Mouse (Mus musculus) liver, embryonic 11.5 days (tissue): ENCODE measurements around the gene Gbx2. TPM values are rescaled to one million over a fixed set of nuclear protein-coding genes. Genes with fewer than 3 reads are reported as not detected.

ENCODE experiments used
- ATAC-seq: fragments of 200-750 bp; cut with Nextera tagmentation; replicated peaks from 2 replicates; pipeline ENCODE4 v1.8.0; 2017; ENCODE audit warnings: moderate number of reproducible peaks, mild to moderate bottlenecking, moderate TSS enrichment, moderate library complexity; ENCODE audit not compliant: low FRiP score
- DNase-seq: peaks from one replicate; pipeline ENCODE4 v3.0.0-alpha.2; 2017; ENCODE audit warnings: low spot score
- H3K27ac ChIP-seq: fragments of 300-500 bp; sonication (generic); 2 replicates; pipeline ENCODE4 v1.5.1; 2014; ENCODE audit warnings: mild to moderate bottlenecking, low read depth, low read length, control low read depth
- H3K27me3 ChIP-seq: fragments of 300-500 bp; sonication (generic); replicated peaks from 2 replicates; pipeline ENCODE4 v1.6.1; 2014; ENCODE audit warnings: low read length, mixed read lengths; ENCODE audit not compliant: control insufficient read depth, insufficient read depth
- H3K36me3 ChIP-seq: fragments of 300-500 bp; sonication (generic); 2 replicates; pipeline ENCODE4 v1.6.1; 2014; ENCODE audit warnings: mild to moderate bottlenecking, low read length, moderate library complexity, mixed read lengths; ENCODE audit not compliant: control insufficient read depth, insufficient read depth
- H3K4me1 ChIP-seq: fragments of 300-500 bp; sonication (generic); replicated peaks from 2 replicates; pipeline ENCODE4 v1.6.1; 2014; ENCODE audit warnings: low read length, mixed read lengths; ENCODE audit not compliant: control insufficient read depth, insufficient read depth
- H3K4me2 ChIP-seq: fragments of 300-500 bp; sonication (generic); 2 replicates; pipeline ENCODE4 v1.6.1; 2014; ENCODE audit warnings: mild to moderate bottlenecking, control low read depth, moderate library complexity
- H3K4me3 ChIP-seq: fragments of 300-500 bp; sonication (generic); 2 replicates; pipeline ENCODE4 v1.5.1; 2014; ENCODE audit warnings: low read depth, low read length, control low read depth
- H3K9ac ChIP-seq: fragments of 300-500 bp; sonication (generic); 2 replicates; pipeline ENCODE4 v1.6.1; 2014; ENCODE audit warnings: low read depth, low read length, control low read depth
- H3K9me3 ChIP-seq: fragments of 300-500 bp; sonication (generic); 2 replicates; pipeline ENCODE4 v1.6.1; 2016; ENCODE audit warnings: low read length, inconsistent platforms, mixed read lengths; ENCODE audit not compliant: control insufficient read depth
- WGBS: fragments of 180-500 bp; shearing (Covaris S2); extraction: QIAGEN DNeasy Blood & Tissue Kit; methylation state at CpG from one replicate; pipeline ENCODE4 v1.1.7; 2014; 5-methylcytosine and 5-hydroxymethylcytosine counted together
- polyA plus RNA-seq: library from polyadenylated mRNA; unstranded; fragments of >200 nt; fragmentation: Nextera tagmentation; extraction: Ambion mirVana; gene quantifications from 2 replicates; pipeline ENCODE4 v1.2.1, GENCODE M21; 2014

Gene Gbx2
- polyA plus RNA-seq, 1 experiment from 2014 or later, result 2.9 TPM

- Histone ChIP-seq H3K27me3 (peaks cover 100% of the 10 kb centered on the region), H3K4me3 (peak overlapping the region; percentile 40), H3K36me3 (no peaks in the 10 kb centered on the region), H3K9ac (no peak overlapping the region), H3K9me3 (no peaks in the 10 kb centered on the region), H3K27ac (no peak overlapping the region), H3K4me2 (peak overlapping the region; percentile 67), H3K4me1 (peaks cover 12% of the 10 kb centered on the region)
- ATAC-seq (no peak), DNase-seq (no peak)
- 21% methylated on average over 9 of the region's 9 CpGs for WGBS
Measured at GRCm38 (mm10) chr1:89926583-89927060, 4.4 kb downstream of the Gbx2 start.

- H3K9me3 ChIP-seq, result no peaks in the 10 kb centered on the region
- no peak overlapping the region for H3K9ac ChIP-seq
- WGBS, result 49% methylated on average over 12 of the region's 12 CpGs
- no peaks in the 10 kb centered on the region for H3K36me3 ChIP-seq
- H3K4me2 ChIP-seq, result no peak overlapping the region
- H3K27ac ChIP-seq, result no peak overlapping the region
- no peak overlapping the region for H3K4me3 ChIP-seq
- ATAC-seq (no peak), DNase-seq (no peak)
- H3K27me3 ChIP-seq, result peaks cover 100% of the 10 kb centered on the region
- H3K4me1 ChIP-seq, result peaks cover 5% of the 10 kb centered on the region
Measured at GRCm38 (mm10) chr1:89925501-89926190, 5.3 kb downstream of the Gbx2 start.

GRCm38 (mm10) chr1:89923642-89924020 is 7.3 kb downstream of the Gbx2 start:
- H3K36me3 ChIP-seq, result no peaks in the 10 kb centered on the region
- no peak for DNase-seq
- peaks cover 4% of the 10 kb centered on the region; the same call in 1 of the 2 replicates for H3K4me1 ChIP-seq
- H3K9me3 ChIP-seq, result no peaks in the 10 kb centered on the region
- 14% methylated on average over 14 of the region's 14 CpGs for WGBS
- no peak for ATAC-seq
- H3K27me3 ChIP-seq, result peaks cover 96% of the 10 kb centered on the region
- peak overlapping the region; percentile 16; the same call in 1 of the 2 replicates for H3K4me2 ChIP-seq
- H3K27ac ChIP-seq, result no peak overlapping the region
- H3K9ac ChIP-seq, result no peak overlapping the region
- H3K4me3 ChIP-seq, result no peak overlapping the region

- DNase-seq (no peak), ATAC-seq (no peak)
- Histone ChIP-seq H3K9ac (no peak overlapping the region), H3K36me3 (no peaks in the 10 kb centered on the region), H3K27ac (no peak overlapping the region), H3K4me1 (peaks cover 4% of the 10 kb centered on the region; the same call in 1 of the 2 replicates), H3K27me3 (peaks cover 95% of the 10 kb centered on the region), H3K4me3 (peak overlapping the region; percentile 29), H3K4me2 (peak overlapping the region; percentile 57), H3K9me3 (no peaks in the 10 kb centered on the region)
- WGBS, result 2% methylated on average over 37 of the region's 41 CpGs
Measured at GRCm38 (mm10) chr1:89922883-89923641, 7.9 kb downstream of the Gbx2 start.

GRCm38 (mm10) chr1:89922282-89922681 is 8.7 kb downstream of the Gbx2 start:
- no peaks in the 10 kb centered on the region for H3K9me3 ChIP-seq
- H3K36me3 ChIP-seq, result no peaks in the 10 kb centered on the region
- H3K4me3 ChIP-seq, result peak overlapping the region; percentile 29
- DNase-seq, result no peak
- WGBS, result under 1% methylated on average over 7 of the region's 7 CpGs
- H3K27ac ChIP-seq, result no peak overlapping the region
- peak overlapping the region; percentile 57 for H3K4me2 ChIP-seq
- H3K4me1 ChIP-seq, result peaks cover 3% of the 10 kb centered on the region; the same call in 1 of the 2 replicates
- no peak for ATAC-seq
- peaks cover 90% of the 10 kb centered on the region for H3K27me3 ChIP-seq
- no peak overlapping the region for H3K9ac ChIP-seq

GRCm38 (mm10) chr1:89921806-89922205 is 9.2 kb downstream of the Gbx2 start:
- no peaks in the 10 kb centered on the region for H3K36me3 ChIP-seq
- ATAC-seq, result no peak
- no peak for DNase-seq
- no peak overlapping the region; the same call in 1 of the 2 replicates for H3K4me3 ChIP-seq
- no peak overlapping the region for H3K9ac ChIP-seq
- peak overlapping the region; percentile 25; the same call in 1 of the 2 replicates for H3K4me2 ChIP-seq
- H3K27ac ChIP-seq, result no peak overlapping the region
- 4% methylated on average over 10 of the region's 10 CpGs for WGBS
- H3K27me3 ChIP-seq, result peaks cover 85% of the 10 kb centered on the region
- no peaks in the 10 kb centered on the region; the same call in 1 of the 2 replicates for H3K4me1 ChIP-seq
- H3K9me3 ChIP-seq, result no peaks in the 10 kb centered on the region

- no peaks in the 10 kb centered on the region; the same call in 1 of the 2 replicates for H3K4me1 ChIP-seq
- no peak for DNase-seq
- WGBS, result 86% methylated on average over 6 of the region's 6 CpGs
- H3K27ac ChIP-seq, result no peak overlapping the region
- H3K9me3 ChIP-seq, result no peaks in the 10 kb centered on the region
- H3K4me2 ChIP-seq, result no peak overlapping the region
- H3K9ac ChIP-seq, result no peak overlapping the region
- H3K27me3 ChIP-seq, result peaks cover 59% of the 10 kb centered on the region
- H3K36me3 ChIP-seq, result no peaks in the 10 kb centered on the region
- ATAC-seq, result no peak
- H3K4me3 ChIP-seq, result no peak overlapping the region
Measured at GRCm38 (mm10) chr1:89919206-89919605, 11.8 kb downstream of the Gbx2 start.

GRCm38 (mm10) chr1:89918111-89918510 is 12.9 kb downstream of the Gbx2 start:
- Histone ChIP-seq H3K4me1 (no peaks in the 10 kb centered on the region; the same call in 1 of the 2 replicates), H3K4me2 (no peak overlapping the region), H3K36me3 (no peaks in the 10 kb centered on the region), H3K27ac (no peak overlapping the region), H3K9ac (no peak overlapping the region), H3K9me3 (no peaks in the 10 kb centered on the region), H3K27me3 (peaks cover 48% of the 10 kb centered on the region), H3K4me3 (no peak overlapping the region)
- 24% methylated on average over 18 of the region's 18 CpGs for WGBS
- no peak for DNase-seq
- no peak for ATAC-seq
